Mouse (Mus musculus) forelimb bud, embryonic 11.5 days (tissue): ENCODE data around the gene Ablim1.

ENCODE experiments used
- DNase-seq: peaks from one replicate; pipeline ENCODE4 v3.0.0-alpha.2; 2012; ENCODE audit warnings: low read depth, low spot score

Gene Ablim1

DNA sequence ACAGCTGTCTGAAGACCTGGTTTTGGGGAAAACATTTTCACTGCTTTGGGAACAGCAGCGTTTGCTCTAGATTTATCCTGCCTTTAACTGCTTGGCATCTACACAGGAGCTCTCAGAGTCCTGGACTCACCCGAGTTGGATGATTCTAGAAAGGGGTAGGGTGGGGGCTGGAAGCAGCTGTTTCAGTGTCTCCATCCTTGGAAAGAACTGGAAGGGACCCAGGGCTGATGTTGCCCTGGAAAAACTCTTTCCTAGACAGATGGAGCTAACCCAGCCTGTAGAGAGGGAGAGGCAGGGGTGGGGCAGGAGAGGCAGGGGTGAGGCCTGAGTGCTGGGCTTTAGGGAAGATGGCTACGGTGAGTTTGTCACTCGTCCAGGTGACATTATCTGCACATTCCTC, 330.5 kb downstream of the Ablim1 start:
- DNase-seq: no peak

DNA sequence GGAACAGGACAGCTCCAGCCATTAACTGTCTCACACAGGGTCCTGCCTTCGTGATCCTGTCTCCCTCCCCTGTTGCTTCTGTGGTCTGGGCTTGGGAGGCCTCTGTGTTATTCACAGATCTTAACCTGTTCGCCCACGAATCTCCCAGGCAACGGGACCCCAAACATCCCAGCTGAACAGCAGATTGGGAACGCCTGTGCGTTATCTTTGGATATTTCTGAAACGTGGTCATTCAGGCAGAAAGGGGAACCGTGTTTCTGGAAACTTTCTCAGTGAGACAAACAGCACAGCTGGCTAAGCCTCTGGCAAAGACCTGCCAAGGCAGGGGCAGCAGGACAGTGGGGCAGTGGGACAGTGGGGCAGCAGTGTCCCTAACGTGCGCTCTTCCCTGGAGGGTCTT, 331.0 kb downstream of the Ablim1 start:
- no peak for DNase-seq
